Mouse (Mus musculus): ENCODE data around the gene Galns.
"Not testable (repeated sequence)": the region's sequence is repeated elsewhere in the genome, so short reads cannot be mapped to it uniquely, and the experiment has no call there.

Gene Galns

GRCm38 (mm10) chr8:122635878-122636802, 24.9 kb upstream of the Galns start:
- no peak for DNase-seq (ENCODE audit: extremely low spot score, low read depth, low spot score)

- no peak for DNase-seq (ENCODE audit: extremely low spot score, low read depth, low spot score)
These were observed 21.9 kb upstream of the Galns start for GRCm38 (mm10) chr8:122633205-122633604.

DNA sequence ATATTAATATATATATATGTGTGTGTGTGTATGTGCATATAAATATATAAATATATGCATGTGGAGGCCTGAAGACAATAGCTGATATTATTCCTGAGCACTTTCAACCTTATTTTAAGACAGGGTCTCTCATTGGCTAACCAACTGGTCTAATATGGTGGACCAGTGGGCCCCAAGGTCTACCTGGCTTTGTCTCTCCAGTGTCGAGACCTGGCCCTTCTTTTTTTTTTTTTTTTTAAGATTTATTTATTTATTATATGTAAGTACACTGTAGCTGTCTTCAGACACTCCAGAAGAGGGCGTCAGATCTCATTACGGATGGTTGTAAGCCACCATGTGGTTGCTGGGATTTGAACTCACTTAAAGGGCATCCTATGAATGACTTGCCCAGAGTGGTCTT, 20.9 kb upstream of the Galns start:
- not testable (repeated sequence) for DNase-seq (ENCODE audit: extremely low spot score, low read depth, low spot score)

GRCm38 (mm10) chr8:122630696-122631095, 19.4 kb upstream of the Galns start:
- DNase-seq (ENCODE audit: extremely low spot score, low read depth, low spot score), result no peak

DNA sequence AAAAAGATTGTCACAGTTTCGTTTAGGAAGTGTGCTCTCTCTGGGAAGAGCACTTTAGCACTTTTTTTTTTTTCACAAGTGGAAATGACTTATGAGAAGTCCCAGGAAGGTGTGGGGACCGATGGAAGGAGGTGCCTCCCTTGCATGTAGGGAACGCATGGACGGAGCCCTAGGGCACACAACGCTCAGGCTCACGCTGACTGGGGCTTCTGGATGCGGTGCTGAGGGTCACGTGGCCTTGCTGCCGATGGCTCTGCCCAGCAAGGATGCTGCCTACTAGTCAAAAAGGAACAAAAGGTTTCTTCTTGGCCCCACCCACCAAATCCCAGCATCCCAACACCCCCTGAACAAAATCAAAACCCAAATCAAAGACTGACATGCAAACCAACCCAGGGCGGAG, 18.1 kb upstream of the Galns start:
- DNase-seq (ENCODE audit: extremely low spot score, low read depth, low spot score), result no peak

- no peak for DNase-seq (ENCODE audit: extremely low spot score, low read depth, low spot score)
These were observed 15.6 kb upstream of the Galns start for GRCm38 (mm10) chr8:122626896-122627295.

DNA sequence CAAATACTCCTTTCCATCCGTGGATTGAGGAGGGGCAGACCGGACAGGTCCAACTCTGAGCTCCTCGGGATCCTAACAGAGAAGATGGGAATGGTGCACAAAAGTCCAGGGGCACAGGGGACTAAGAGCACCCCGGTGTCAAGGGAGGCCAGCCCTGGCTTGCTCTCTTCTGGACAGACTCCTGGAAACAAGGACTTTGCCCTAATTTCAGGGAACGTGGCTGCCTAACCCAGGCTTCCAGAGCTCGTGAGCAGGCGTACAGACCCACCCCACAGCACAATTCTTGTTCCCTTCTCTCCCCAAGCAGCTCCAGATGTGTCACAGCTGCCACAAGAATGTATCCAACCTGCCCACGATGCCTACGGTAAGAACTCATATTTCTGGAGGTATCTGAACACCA, 14.5 kb upstream of the Galns start:
- no peak for DNase-seq (ENCODE audit: extremely low spot score, low read depth, low spot score)

DNA sequence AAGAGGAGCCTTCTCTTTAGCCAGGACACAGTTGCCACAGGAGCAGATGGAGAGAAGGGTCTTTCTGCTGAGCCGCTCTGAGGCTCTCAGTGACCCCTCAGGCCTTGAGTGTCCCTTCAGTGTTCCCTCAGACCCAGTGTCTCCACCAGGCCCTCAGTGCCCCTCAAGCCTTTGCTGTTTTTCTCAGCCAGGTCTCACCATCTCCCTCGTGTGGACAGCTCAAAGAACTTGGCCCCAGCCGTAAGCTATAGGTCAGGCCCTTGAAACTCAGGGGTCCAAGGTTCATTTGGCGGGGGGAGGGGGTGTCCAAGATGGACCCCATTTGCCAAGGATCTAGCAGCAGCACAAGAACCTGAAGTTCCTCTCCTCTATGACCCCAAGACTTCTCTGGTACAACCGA, 13.4 kb upstream of the Galns start:
- no peak for DNase-seq (ENCODE audit: extremely low spot score, low read depth, low spot score)

DNA sequence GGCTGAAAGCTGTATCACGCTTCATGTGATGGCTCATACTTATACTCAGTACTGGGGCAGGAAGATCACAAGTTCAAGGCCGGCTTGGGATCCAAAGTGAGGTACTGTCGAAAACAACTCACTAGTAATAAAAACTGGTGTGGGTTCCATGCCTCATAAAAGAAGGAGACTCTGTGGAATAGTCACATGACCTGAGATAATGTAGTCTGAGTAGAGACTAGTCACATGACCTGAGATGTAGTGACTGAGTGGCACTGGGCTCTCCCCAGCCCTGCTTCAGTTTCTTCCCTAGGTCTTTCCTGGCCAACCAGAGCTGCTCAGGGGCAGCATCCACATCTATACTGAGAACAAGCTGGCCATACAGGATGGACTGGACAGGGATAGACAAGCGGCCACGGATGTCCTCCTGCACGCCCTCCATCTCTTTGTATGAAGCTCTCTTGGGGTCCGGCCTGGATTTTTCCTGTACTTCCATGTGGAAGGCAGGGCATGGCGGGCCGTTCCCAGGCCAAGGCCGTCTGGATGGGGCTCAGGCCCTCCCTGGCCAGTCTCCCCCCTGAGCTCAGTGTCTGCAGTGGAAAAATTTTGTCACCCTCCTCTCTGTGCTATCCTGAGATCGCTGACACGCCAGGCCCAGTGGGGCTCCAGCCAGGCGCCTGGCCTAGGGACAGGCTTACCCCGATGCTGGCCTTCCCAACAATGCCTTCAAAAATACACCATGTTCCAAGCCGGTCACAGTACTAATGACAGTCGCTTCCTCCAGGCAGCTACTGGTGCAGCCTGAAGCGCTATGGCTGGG, 12.8 kb upstream of the Galns start:
- no peak for DNase-seq (ENCODE audit: extremely low spot score, low read depth, low spot score)

DNA sequence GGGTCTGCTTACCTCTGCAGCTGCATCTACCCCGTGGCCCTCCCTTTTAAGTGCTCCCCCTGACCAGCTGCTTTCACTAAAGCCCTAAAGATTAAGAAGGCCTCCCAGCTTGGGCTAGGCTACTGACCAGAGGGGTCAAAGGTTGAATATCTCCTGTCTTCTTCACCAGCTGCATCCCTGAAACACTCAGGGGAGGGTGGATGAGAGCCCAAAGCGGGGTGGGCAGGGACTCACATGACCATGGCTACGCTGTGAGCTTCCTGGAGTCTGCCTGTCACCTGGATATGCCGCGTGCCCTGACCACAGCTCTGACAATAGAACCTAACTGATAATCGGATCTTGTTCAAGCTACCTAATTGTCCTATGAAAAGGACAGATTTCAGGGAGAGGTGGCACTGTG, 11.5 kb upstream of the Galns start, which contains the start of gene Pabpn1l:
Gene Pabpn1l, minus strand, starts transcription at position 13 of the 400 bp plus-strand sequence.
- no peak for DNase-seq (ENCODE audit: extremely low spot score, low read depth, low spot score)

DNA sequence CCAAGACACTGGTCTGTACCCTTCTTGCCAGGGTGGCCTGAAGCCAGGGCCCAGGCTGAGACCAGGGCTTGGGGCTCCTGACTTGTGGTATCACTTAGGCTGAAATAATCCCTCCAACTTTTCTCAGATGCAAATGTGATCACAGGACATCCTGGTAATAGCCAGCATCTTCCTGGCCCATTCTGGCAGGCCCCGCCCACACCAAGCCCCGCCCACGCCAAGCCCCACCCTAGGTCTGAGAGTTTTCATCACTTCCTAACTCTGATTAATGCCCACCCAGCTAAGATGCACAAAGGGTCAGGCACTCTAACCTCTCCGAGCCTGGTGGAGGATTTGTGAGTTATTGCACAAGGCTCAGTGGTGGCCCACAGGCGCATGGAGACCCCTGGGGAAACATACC, 9.2 kb upstream of the Galns start:
- DNase-seq (ENCODE audit: extremely low spot score, low read depth, low spot score), result no peak

GRCm38 (mm10) chr8:122618660-122619378, 7.6 kb upstream of the Galns start:
- DNase-seq (ENCODE audit: extremely low spot score, low read depth, low spot score), result no peak

DNA sequence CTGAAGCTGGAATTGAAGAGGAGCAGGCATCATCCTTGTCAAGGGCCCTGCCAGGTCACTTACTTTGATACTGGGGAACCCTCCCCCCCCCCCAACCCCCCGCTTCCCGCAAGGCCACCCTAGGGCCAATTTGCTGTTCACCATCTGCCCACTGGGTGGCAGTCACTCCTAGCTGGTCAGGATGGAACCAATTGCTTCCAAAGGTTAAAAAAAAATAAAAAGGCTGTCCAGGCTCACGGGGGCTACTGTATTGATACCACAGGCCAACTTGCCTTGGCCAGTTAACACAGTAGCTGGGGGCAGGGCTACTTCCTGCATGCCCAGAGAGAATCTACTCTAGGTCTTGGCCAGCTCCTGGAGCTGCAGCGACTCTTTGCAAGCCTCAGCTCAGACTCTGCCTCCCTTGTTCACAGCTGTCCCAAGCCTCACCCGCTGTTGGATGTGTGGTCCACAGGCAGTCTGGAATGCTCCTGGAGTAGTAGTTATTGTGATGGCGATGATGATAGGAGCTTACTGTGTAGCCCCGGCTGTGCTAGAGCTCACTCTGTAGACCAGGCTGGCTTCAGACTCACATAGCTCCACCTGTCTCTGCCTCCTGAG, 6.8 kb upstream of the Galns start:
- DNase-seq (ENCODE audit: extremely low spot score, low read depth, low spot score), result peak; percentile 71

DNA sequence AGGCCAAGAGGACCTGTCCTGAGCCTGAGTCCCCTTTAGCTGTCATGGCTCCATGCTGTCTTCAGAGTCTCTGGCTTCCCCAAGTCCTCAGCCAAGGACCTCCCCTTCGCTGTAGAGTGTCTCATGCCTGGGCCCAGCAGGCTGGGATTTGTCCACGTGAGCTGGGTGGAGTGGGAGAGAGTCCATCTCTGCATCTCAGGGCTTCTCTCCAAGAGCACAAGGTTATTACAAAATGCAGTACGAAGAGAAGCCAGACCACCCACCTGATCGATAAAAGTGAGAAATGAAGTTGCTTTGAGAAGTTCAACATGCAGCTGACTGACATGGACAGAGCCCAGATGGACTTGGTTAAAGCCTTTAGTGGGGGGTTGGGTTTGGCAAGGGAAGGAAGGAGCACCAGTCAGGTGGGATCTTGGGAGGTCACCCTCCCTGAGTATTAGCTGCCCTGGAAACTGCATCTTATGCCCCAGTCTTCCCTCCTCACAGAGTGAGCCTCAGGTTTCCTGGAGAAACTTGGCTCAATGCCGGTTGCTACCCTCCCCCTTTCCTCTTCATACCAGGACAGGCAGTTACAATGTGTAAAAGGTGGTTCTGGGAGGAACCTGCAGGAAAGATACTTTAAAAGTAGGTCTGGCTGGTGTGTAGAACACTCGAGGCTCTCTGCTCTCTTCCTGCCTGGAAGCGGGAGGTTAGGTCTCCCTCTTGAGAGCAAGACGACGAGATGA, 5.1 kb upstream of the Galns start:
- no peak for DNase-seq (ENCODE audit: extremely low spot score, low read depth, low spot score)

DNA sequence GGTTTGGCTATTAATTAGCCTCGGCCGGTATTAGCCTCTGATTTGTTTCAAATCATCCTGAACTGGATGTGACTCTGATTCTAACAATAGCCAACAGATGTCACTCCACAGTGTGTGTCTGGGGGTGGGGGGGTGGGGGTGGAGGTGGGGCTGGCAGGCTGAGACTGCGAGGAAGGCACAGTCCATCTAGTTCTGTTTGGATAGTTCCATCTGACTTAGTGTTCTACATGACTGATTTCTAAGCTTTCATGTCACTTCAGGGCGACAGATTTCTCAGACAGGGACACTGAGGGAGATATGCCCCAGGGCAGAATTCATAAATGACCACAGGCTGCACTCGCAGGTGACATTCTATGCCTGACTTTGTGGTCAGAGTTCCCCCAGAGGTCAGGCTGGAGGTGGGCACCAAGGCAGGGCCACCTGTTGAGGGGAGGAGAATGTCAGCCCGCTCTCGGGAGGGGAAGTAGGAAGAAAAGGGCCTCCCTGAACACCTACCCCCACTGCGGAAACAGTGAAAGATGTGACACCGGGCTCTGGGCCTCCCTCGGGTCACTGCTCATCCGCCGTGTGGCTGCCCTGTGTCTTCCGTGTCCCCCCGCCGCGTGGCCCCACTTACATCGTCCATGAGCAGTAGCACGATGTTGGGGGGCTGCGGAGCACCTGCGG, 518 bp downstream of the Galns start:
- DNase-seq (ENCODE audit: extremely low spot score, low read depth, low spot score), result no peak

- no peak for DNase-seq (ENCODE audit: extremely low spot score, low read depth, low spot score)
These were observed 1.1 kb downstream of the Galns start for GRCm38 (mm10) chr8:122610209-122610608.

DNA sequence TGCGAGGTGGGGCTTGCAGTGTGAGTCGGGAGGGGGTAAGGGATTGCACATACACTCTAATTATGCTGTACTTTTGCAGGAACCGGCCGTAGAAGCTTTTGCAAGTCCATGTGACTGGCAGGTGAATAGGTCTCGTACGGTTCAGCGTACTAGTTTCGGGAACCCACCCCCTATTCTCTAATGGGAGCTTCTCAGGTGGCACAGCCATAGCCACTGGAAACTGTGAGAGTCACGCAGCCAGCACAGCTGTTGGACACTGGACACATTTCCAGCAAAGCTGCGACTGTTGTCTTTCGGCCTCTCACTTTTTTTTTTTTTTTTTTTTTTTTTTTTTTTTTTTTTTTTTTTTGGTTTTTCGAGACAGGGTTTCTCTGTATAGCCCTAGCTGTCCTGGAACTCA, 4.5 kb downstream of the Galns start:
- no peak for DNase-seq (ENCODE audit: extremely low spot score, low read depth, low spot score)

- DNase-seq (ENCODE audit: extremely low spot score, low read depth, low spot score), result no peak
These were observed 5.9 kb downstream of the Galns start for GRCm38 (mm10) chr8:122605367-122605766.

DNA sequence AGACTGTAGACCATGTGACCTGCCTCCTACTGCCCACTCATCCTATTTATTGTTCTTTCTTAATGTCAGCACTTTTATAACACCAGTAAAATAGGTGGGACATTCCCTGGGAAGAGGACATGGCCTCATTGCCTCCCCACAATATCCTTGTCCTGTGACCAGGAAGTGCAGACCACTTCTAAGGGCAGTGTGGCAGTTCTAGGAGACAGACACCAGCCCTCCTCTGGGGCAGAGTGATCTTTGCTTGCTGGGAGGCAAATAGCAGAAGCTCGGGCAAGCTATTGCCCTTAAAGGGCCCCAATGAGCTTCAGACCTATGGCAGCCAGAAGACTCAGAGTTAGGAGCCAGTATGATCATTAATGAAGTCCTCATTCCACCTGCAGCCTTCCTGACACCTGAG, 6.6 kb downstream of the Galns start:
- no peak for DNase-seq (ENCODE audit: extremely low spot score, low read depth, low spot score)

GRCm38 (mm10) chr8:122600666-122601065, 10.6 kb downstream of the Galns start:
- no peak for DNase-seq (ENCODE audit: extremely low spot score, low read depth, low spot score)

All from hindlimb bud, embryonic 11.5 days (tissue).